In genomic region chr2:108690091-108690490, GRCm38 (mm10) we compare ENCODE assay signal across 9 mouse cellular contexts.
DNase-seq lines count a peak whose midpoint lies in the region; ATAC-seq and TF ChIP-seq lines count a peak whose summit lies in the region.
"Had no signal": no experiment of that assay in that cellular context is flagged by ENCODE, and none has a peak within 500 bp of the region (broad histone marks: within the 10 kb centered on the region; RNA-seq: fewer than 3 reads in every experiment).

No protein-coding gene starts in this region.

- 57% methylated on average over 4 of the region's 4 CpGs for WGBS in heart, adult 2 months
- 50% methylated on average over 4 of the region's 4 CpGs for WGBS in heart, embryonic 10.5 days
- 40% methylated on average over 4 of the region's 4 CpGs for WGBS in lung, embryonic 14.5 days

- no peak for ATAC-seq in lung, embryonic 14.5 days (ENCODE audit: insufficient read depth)

- no peak overlapping the region for H3K9ac ChIP-seq in heart, adult 2 months (ENCODE audit: low read depth, low read length)
- no peak overlapping the region for H3K9ac ChIP-seq in lung, embryonic 14.5 days
- H3K9ac ChIP-seq: limb, embryonic 15.5 days had no signal

- H3K4me1 ChIP-seq in heart, adult 2 months (ENCODE audit: control insufficient read depth, insufficient read depth, low read length): no peaks in the 10 kb centered on the region
- no peaks in the 10 kb centered on the region for H3K4me1 ChIP-seq in heart, embryonic 10.5 days
- H3K4me1 ChIP-seq in lung, embryonic 14.5 days (ENCODE audit: insufficient read depth): no peaks in the 10 kb centered on the region
- H3K4me1 ChIP-seq: limb, embryonic 15.5 days had no signal

- H3K4me3 ChIP-seq in heart, adult 2 months: no peak overlapping the region
- no peak overlapping the region for H3K4me3 ChIP-seq in heart, embryonic 10.5 days
- no peak overlapping the region for H3K4me3 ChIP-seq in lung, embryonic 14.5 days (ENCODE audit: low read depth, low read length)
- H3K4me3 ChIP-seq: limb, embryonic 15.5 days had no signal

- H3K79me2 ChIP-seq in heart, adult 2 months (replicated peaks; ENCODE audit: control insufficient read depth, insufficient read depth, low read length): no peaks in the 10 kb centered on the region

- peak in 1 of 2 experiments; percentile 23 for DNase-seq in heart, adult 2 months
- DNase-seq in heart, embryonic 10.5 days (ENCODE audit: low spot score): no peak
- peak; percentile 76 for DNase-seq in 416B (ENCODE audit: low read depth)
- DNase-seq in adrenal gland, adult 2 months: peak; percentile 26
- DNase-seq in embryo, embryonic 10.5 days (ENCODE audit: low spot score): peak; percentile 84
- DNase-seq in kidney, postnatal 14 days: peak; percentile 25
- DNase-seq in lung, embryonic 14.5 days: peak; percentile 77
- DNase-seq in spleen, adult 12 weeks (ENCODE audit: low spot score): no peak

- no peak overlapping the region for H3K27ac ChIP-seq in heart, adult 2 months
- no peak overlapping the region for H3K27ac ChIP-seq in heart, embryonic 10.5 days
- H3K27ac ChIP-seq in lung, embryonic 14.5 days (ENCODE audit: low read depth): no peak overlapping the region
- H3K27ac ChIP-seq: limb, embryonic 15.5 days had no signal

- no peaks in the 10 kb centered on the region for H3K27me3 ChIP-seq in heart, adult 2 months (ENCODE audit: control insufficient read depth, insufficient read depth, low read length)
- H3K27me3 ChIP-seq in heart, embryonic 10.5 days (ENCODE audit: insufficient read depth, poor library complexity, severe bottlenecking): no peaks in the 10 kb centered on the region
- H3K27me3 ChIP-seq in lung, embryonic 14.5 days (ENCODE audit: insufficient read depth, low read length): no peaks in the 10 kb centered on the region
- H3K27me3 ChIP-seq: limb, embryonic 15.5 days had no signal

- peak; percentile 72 for TF ChIP-seq CTCF in heart, adult 2 months (IDR thresholded peaks at IDR 0.05)
- peak; percentile 66 for TF ChIP-seq CTCF in lung, embryonic 14.5 days (IDR thresholded peaks at IDR 0.05; ENCODE audit: low read depth)

- H3K36me3 ChIP-seq in heart, adult 2 months (ENCODE audit: control insufficient read depth, insufficient read depth, low read length): no peaks in the 10 kb centered on the region
- H3K36me3 ChIP-seq in heart, embryonic 10.5 days: no peaks in the 10 kb centered on the region
- no peaks in the 10 kb centered on the region for H3K36me3 ChIP-seq in lung, embryonic 14.5 days (ENCODE audit: insufficient read depth)
- H3K36me3 ChIP-seq: limb, embryonic 15.5 days had no signal

- TF ChIP-seq POLR2A in heart, adult 2 months (IDR thresholded peaks at IDR 0.05; ENCODE audit: insufficient read depth, low read depth, low read length): no peak

- H3K9me3 ChIP-seq in heart, embryonic 10.5 days: no peaks in the 10 kb centered on the region
- H3K9me3 ChIP-seq in lung, embryonic 14.5 days (ENCODE audit: low read depth, low read length): no peaks in the 10 kb centered on the region
- H3K9me3 ChIP-seq: limb, embryonic 15.5 days had no signal

- no peak overlapping the region for H3K4me2 ChIP-seq in lung, embryonic 14.5 days
- H3K4me2 ChIP-seq: limb, embryonic 15.5 days had no signal

- intact Hi-C loops in heart, adult 2 months (cut with DNase I): loop anchor here (2.0 kb wide), 1 partner anchor 1005 kb away; no protein-coding TSS in a partner anchor

- no peak for TF ChIP-seq EP300 in heart, adult 2 months (IDR thresholded peaks at IDR 0.05; ENCODE audit: insufficient read depth, low read depth, low read length)

Comparison
In these comparisons a context has a peak if more than half of its experiments do, and no peak if none do; other contexts are left out.
1. DNase-seq: peak in 416B (single experiment), adrenal gland, adult 2 months (single experiment), embryo, embryonic 10.5 days (single experiment), kidney, postnatal 14 days (single experiment) and lung, embryonic 14.5 days (single experiment); none in heart, embryonic 10.5 days (single experiment) and spleen, adult 12 weeks (single experiment).